Mouse (Mus musculus) brain, embryonic 14.5 days (tissue): ENCODE measurements at regions not wholly inside any gene's neighbourhood (a gene's known extent, or its start where the extent isn't known, plus 50 kb on each side); places are given as distances from the start of the nearest gene placed in this dataset.

Source experiments
- CTCF ChIP-seq: fragments of 200-500 bp; IDR thresholded peaks from 2 replicates; pipeline ENCODE4 v1.5.1; 2012; ENCODE audit warnings: inconsistent platforms, mild to moderate bottlenecking, moderate library complexity, borderline replicate concordance; ENCODE audit not compliant: insufficient read depth, insufficient read length; ENCODE audit errors: extremely low read depth
- POLR2A ChIP-seq: fragments of 200-500 bp; IDR thresholded peaks from 2 replicates; pipeline ENCODE4 v1.6.1; 2012; ENCODE audit warnings: mild to moderate bottlenecking, inconsistent platforms, borderline replicate concordance; ENCODE audit not compliant: poor library complexity, insufficient read depth, insufficient read length, severe bottlenecking; ENCODE audit errors: extremely low read depth

- TF ChIP-seq CTCF: no peak
- no peak for TF ChIP-seq POLR2A
These were observed 118.5 kb downstream of the Pcdh18 start for GRCm38 (mm10) chr3:49638601-49639000.
